Mouse (Mus musculus) midbrain, embryonic 14.5 days (tissue): ENCODE measurements around the gene Mrpl53. TPM values are rescaled to one million over a fixed set of nuclear protein-coding genes. Genes with fewer than 3 reads are reported as not detected.

Experiments
- ATAC-seq: fragments of 200-750 bp; cut with Nextera tagmentation; 2 replicates; pipeline ENCODE4 v1.8.0; 2017; ENCODE audit warnings: moderate number of reproducible peaks, moderate library complexity; ENCODE audit not compliant: low FRiP score, low TSS enrichment
- DNase-seq: peaks from one replicate; pipeline ENCODE4 v3.0.0-alpha.2; 2015
- H3K27ac ChIP-seq: fragments of 300-500 bp; sonication (generic); replicated peaks from 2 replicates; pipeline ENCODE4 v1.5.1; 2014; ENCODE audit warnings: mild to moderate bottlenecking, low read depth, low read length, moderate library complexity
- H3K27me3 ChIP-seq: fragments of 300-500 bp; sonication (generic); 2 replicates; pipeline ENCODE4 v1.6.1; 2014; ENCODE audit warnings: low read length, control low read depth, mixed read lengths; ENCODE audit not compliant: control insufficient read depth, insufficient read depth
- H3K36me3 ChIP-seq: fragments of 300-500 bp; sonication (generic); 2 replicates; pipeline ENCODE4 v1.6.1; 2014; ENCODE audit warnings: low read length, control low read depth; ENCODE audit not compliant: control insufficient read depth, insufficient read depth
- H3K4me1 ChIP-seq: fragments of 300-500 bp; sonication (generic); 2 replicates; pipeline ENCODE4 v1.6.1; 2014; ENCODE audit warnings: mild to moderate bottlenecking, antibody characterized with exemption, low read length, control low read depth; ENCODE audit not compliant: control insufficient read depth, insufficient read depth
- H3K4me2 ChIP-seq: fragments of 300-500 bp; sonication (generic); 2 replicates; pipeline ENCODE4 v1.6.1; 2014; ENCODE audit warnings: mild to moderate bottlenecking, low read length, moderate library complexity
- H3K4me3 ChIP-seq: fragments of 300-500 bp; sonication (generic); replicated peaks from 2 replicates; pipeline ENCODE4 v1.5.1; 2014; ENCODE audit warnings: low read depth, low read length
- H3K9ac ChIP-seq: fragments of 300-500 bp; sonication (generic); replicated peaks from 2 replicates; pipeline ENCODE4 v1.6.1; 2014; ENCODE audit warnings: mild to moderate bottlenecking, low read length, moderate library complexity
- H3K9me3 ChIP-seq: fragments of 300-500 bp; sonication (generic); 2 replicates; pipeline ENCODE4 v1.6.1; 2016; ENCODE audit warnings: low read length, control low read depth, mixed read lengths; ENCODE audit not compliant: control insufficient read depth
- WGBS: fragments of 180-500 bp; shearing (Covaris S2); extraction: QIAGEN DNeasy Blood & Tissue Kit; methylation state at CpG from one replicate; pipeline ENCODE4 v1.1.7; 2014; 5-methylcytosine and 5-hydroxymethylcytosine counted together
- polyA plus RNA-seq: library from polyadenylated mRNA; unstranded; fragments of >200 nt; fragmentation: Nextera tagmentation; extraction: Ambion mirVana; gene quantifications from 2 replicates; pipeline ENCODE4 v1.2.1, GENCODE M21; 2014

Mrpl53 gene
- polyA plus RNA-seq, 1 experiment from 2014 or later = 120 TPM

DNA sequence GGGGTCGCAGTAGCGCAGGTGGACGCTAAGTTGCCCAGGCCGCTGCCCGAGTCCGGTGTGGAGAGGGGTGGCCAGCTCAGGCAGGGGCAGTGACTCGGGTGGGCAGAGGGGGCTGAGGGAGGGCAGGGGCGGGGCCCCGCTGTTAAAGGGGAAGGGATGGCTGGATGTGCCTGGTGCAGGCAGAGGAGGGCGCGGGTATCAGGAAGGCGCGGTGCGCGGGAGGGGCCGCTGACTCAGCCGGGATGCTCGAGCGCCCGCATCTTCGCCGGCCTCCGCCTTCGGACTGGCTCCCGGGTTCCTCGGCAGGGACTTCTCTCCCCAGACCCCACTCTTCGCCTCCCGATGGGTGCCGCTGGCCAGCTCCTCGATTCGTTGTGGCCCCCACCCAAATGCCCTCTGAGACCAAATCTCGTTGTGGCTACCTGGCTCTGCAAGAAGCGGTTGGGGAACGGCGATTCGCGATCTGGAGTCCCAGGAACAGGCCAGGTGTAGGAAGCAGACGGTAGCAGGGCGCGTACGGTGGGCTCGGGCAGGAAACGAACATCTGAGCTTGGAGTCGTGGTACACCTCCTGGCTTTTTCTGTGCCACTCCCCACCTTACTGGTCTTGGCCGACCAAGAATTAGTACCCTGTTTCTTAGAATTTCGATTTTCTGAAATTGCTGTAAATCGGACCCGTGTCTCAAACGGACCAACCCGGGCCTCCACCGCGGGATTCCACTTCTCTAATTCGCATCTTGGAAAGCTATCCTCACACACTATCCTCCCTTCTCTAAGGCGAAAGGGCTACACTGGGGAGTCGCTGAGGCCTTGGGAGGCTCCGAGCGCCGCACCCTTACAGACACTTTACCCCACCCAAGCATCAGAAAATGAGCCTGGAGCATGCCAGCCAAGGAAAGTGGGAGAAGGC, 38.3 kb upstream of the Mrpl53 start:
- no peak overlapping the region for H3K27ac ChIP-seq
- under 1% methylated on average over 53 of the region's 58 CpGs for WGBS
- 0 out of 2 replicates have a peak, but pooled peaks cover 3% of the 10 kb centered on the region for H3K4me1 ChIP-seq
- H3K9ac ChIP-seq = no peak overlapping the region
- no peaks in the 10 kb centered on the region for H3K36me3 ChIP-seq
- peaks cover 93% of the 10 kb centered on the region for H3K27me3 ChIP-seq
- ATAC-seq (0 out of 2 replicates have a peak, but pooled peaks have one; percentile 24), DNase-seq (peak; percentile 46)
- 0 out of 2 replicates have a peak overlapping the region, but pooled peaks have one; percentile 10 for H3K4me2 ChIP-seq
- no peak overlapping the region for H3K4me3 ChIP-seq
- H3K9me3 ChIP-seq = no peaks in the 10 kb centered on the region

DNA sequence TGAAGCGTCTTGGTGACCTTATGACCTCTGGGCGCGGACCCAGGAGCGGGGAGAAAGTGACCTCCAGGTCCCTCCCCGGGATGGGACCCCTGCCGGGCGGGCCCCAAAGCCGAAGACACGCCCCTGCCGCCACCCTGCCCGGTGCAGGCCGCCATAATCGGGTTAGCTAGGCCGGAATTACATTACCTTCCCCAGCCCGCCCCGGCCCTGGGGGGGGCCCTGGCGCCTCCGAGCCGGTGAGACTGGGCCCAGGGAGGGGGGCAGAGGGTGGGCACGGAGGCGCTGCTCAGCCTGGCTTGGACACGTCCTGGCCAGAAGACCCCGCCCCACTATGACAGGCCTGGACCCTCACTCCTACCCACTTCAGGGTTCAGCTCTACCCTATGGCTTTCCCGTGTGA, 37.6 kb upstream of the Mrpl53 start:
- H3K36me3 ChIP-seq = no peaks in the 10 kb centered on the region
- H3K4me3 ChIP-seq = no peak overlapping the region
- H3K9ac ChIP-seq = no peak overlapping the region
- WGBS = 2% methylated on average over 23 of the region's 24 CpGs
- no peak overlapping the region for H3K4me2 ChIP-seq
- H3K9me3 ChIP-seq = no peaks in the 10 kb centered on the region
- ATAC-seq (no peak), DNase-seq (no peak)
- H3K27me3 ChIP-seq = peaks cover 94% of the 10 kb centered on the region
- no peak overlapping the region for H3K27ac ChIP-seq
- H3K4me1 ChIP-seq = 0 out of 2 replicates have a peak, but pooled peaks cover 3% of the 10 kb centered on the region

GRCm38 (mm10) chr6:83074979-83075378, 33.9 kb upstream of the Mrpl53 start:
- DNase-seq = peak; percentile 8
- Histone ChIP-seq H3K9ac (no peak overlapping the region), H3K27ac (no peak overlapping the region), H3K9me3 (no peaks in the 10 kb centered on the region), H3K27me3 (peaks cover 61% of the 10 kb centered on the region), H3K4me3 (no peak overlapping the region), H3K36me3 (peaks cover 1% of the 10 kb centered on the region), H3K4me2 (no peak overlapping the region), H3K4me1 (peaks cover 17% of the 10 kb centered on the region)
- no peak for ATAC-seq
- WGBS = 6% methylated on average over 2 of the region's 2 CpGs

- H3K4me3 ChIP-seq = peak within 1 kb of the TSS; percentile 67
- DNase-seq (peak; percentile 56), ATAC-seq (peak; percentile 77)
- H3K9me3 ChIP-seq = no peaks in the 10 kb centered on the region
- peaks cover 20% of the 10 kb centered on the region for H3K36me3 ChIP-seq
- peak within 1 kb of the TSS; percentile 96 for H3K4me2 ChIP-seq
- H3K9ac ChIP-seq = peak within 1 kb of the TSS; percentile 76
- H3K27me3 ChIP-seq = peaks cover 39% of the 10 kb centered on the region
- peak within 1 kb of the TSS; percentile 93 for H3K27ac ChIP-seq
- under 1% methylated on average over 54 of the region's 54 CpGs for WGBS
- peaks cover 14% of the 10 kb centered on the region for H3K4me1 ChIP-seq
Observed at GRCm38 (mm10) chr6:83077630-83078323, 31.1 kb upstream of the Mrpl53 start, which contains the start of gene Pcgf1. Pcgf1 (plus strand) TSS chr6:83077869.

- ATAC-seq (peak; percentile 95), DNase-seq (peak; percentile 100)
- peak overlapping the region; percentile 76 for H3K9ac ChIP-seq
- H3K4me2 ChIP-seq = peak overlapping the region; percentile 96
- peaks cover 40% of the 10 kb centered on the region for H3K27me3 ChIP-seq
- peaks cover 14% of the 10 kb centered on the region for H3K4me1 ChIP-seq
- peaks cover 20% of the 10 kb centered on the region for H3K36me3 ChIP-seq
- under 1% methylated on average over 46 of the region's 46 CpGs for WGBS
- H3K9me3 ChIP-seq = no peaks in the 10 kb centered on the region
- peak overlapping the region; percentile 67 for H3K4me3 ChIP-seq
- peak overlapping the region; percentile 93 for H3K27ac ChIP-seq
Observed at GRCm38 (mm10) chr6:83078324-83078858, 30.4 kb upstream of the Mrpl53 start.

GRCm38 (mm10) chr6:83080210-83080609, 28.6 kb upstream of the Mrpl53 start:
- Histone ChIP-seq H3K4me3 (no peak overlapping the region), H3K4me1 (peaks cover 14% of the 10 kb centered on the region), H3K9me3 (no peaks in the 10 kb centered on the region), H3K36me3 (peaks cover 20% of the 10 kb centered on the region), H3K4me2 (no peak overlapping the region), H3K27ac (no peak overlapping the region), H3K9ac (no peak overlapping the region), H3K27me3 (peaks cover 40% of the 10 kb centered on the region)
- ATAC-seq = no peak
- DNase-seq = no peak
- 95% methylated on average over 5 of the region's 5 CpGs for WGBS

GRCm38 (mm10) chr6:83083497-83083896, 25.3 kb upstream of the Mrpl53 start:
- peaks cover 20% of the 10 kb centered on the region for H3K36me3 ChIP-seq
- H3K9me3 ChIP-seq = no peaks in the 10 kb centered on the region
- H3K9ac ChIP-seq = no peak overlapping the region
- DNase-seq = no peak
- H3K27ac ChIP-seq = no peak overlapping the region
- ATAC-seq = no peak
- H3K4me2 ChIP-seq = no peak overlapping the region
- H3K4me1 ChIP-seq = peaks cover 9% of the 10 kb centered on the region
- peaks cover 58% of the 10 kb centered on the region for H3K27me3 ChIP-seq
- WGBS = 12% methylated on average over 5 of the region's 5 CpGs
- no peak overlapping the region for H3K4me3 ChIP-seq

DNA sequence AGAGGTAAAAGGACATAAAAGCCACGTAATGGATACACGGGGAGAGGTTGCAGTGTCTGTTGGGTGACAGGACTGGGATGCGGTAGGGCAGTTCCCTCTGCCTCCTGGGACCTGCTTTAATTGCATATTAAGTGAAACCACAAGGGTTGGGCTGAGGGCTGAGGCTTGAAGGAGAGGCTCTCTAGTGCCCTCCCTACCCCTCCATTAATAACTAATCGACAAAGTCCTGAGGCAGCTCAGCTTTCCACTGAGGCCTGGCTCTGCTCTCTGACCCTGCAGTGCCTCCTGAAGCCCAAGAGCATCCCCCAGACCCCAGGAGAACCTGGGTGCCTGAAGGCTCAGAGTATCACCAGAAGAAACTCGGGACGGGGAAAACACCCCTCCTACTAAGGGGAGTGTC, 24.4 kb upstream of the Mrpl53 start:
- WGBS = 6% methylated on average over 6 of the region's 6 CpGs

More for the DNA sequence above, 24.4 kb upstream of the Mrpl53 start:
- Histone ChIP-seq H3K27me3 (peaks cover 66% of the 10 kb centered on the region), H3K9ac (no peak overlapping the region), H3K36me3 (peaks cover 20% of the 10 kb centered on the region), H3K27ac (no peak overlapping the region), H3K4me2 (no peak overlapping the region), H3K9me3 (no peaks in the 10 kb centered on the region), H3K4me1 (peaks cover 3% of the 10 kb centered on the region), H3K4me3 (no peak overlapping the region)
- DNase-seq = no peak
- no peak for ATAC-seq
